18 mouse cellular contexts compared by ENCODE assay signal in genomic region chr4:57332511-57332910, GRCm38 (mm10).
"Had no signal": no experiment of that assay in that cellular context is flagged by ENCODE, and none has a peak within 500 bp of the region (broad histone marks: within the 10 kb centered on the region; RNA-seq: fewer than 3 reads in every experiment).

No protein-coding gene starts in this region.

- H3K9ac ChIP-seq: liver, embryonic 13.5 days; midbrain, embryonic 13.5 days; neural tube, embryonic 13.5 days had no signal

- ATAC-seq: intestine, postnatal 0 days; lung, postnatal 0 days; midbrain, embryonic 13.5 days; midbrain, embryonic 16.5 days had no signal

- H3K9me3 ChIP-seq: liver, embryonic 13.5 days; midbrain, embryonic 10.5 days; midbrain, embryonic 13.5 days; neural tube, embryonic 13.5 days had no signal

- DNase-seq: kidney, adult 2 months; kidney, postnatal 10 days; kidney, postnatal 36 days; layer of hippocampus, postnatal 36 days; liver, embryonic 13.5 days; lung, adult 2 months; lung, postnatal 36 days; thymus, adult 2 months; thymus, postnatal 14 days had no signal

- H3K4me1 ChIP-seq: liver, embryonic 13.5 days; megakaryocyte, embryonic 14.5 days; midbrain, embryonic 10.5 days; midbrain, embryonic 13.5 days; neural tube, embryonic 13.5 days had no signal

- H3K36me3 ChIP-seq: liver, embryonic 13.5 days; midbrain, embryonic 10.5 days; midbrain, embryonic 13.5 days; neural tube, embryonic 13.5 days had no signal

- H3K27me3 ChIP-seq: liver, embryonic 13.5 days; midbrain, embryonic 13.5 days; neural tube, embryonic 13.5 days had no signal

- H3K4me2 ChIP-seq: liver, embryonic 13.5 days; midbrain, embryonic 13.5 days; neural tube, embryonic 13.5 days had no signal

- H3K27ac ChIP-seq: left cerebral cortex, adult 2 months; liver, embryonic 13.5 days; midbrain, embryonic 10.5 days; midbrain, embryonic 13.5 days; neural tube, embryonic 13.5 days had no signal

- H3K4me3 ChIP-seq: left cerebral cortex, adult 2 months; liver, embryonic 13.5 days; megakaryocyte, embryonic 14.5 days; midbrain, embryonic 10.5 days; midbrain, embryonic 13.5 days; myocyte; neural tube, embryonic 13.5 days had no signal
